Comparison of ENCODE assay signal across 9 mouse cellular contexts in the genomic region with DNA sequence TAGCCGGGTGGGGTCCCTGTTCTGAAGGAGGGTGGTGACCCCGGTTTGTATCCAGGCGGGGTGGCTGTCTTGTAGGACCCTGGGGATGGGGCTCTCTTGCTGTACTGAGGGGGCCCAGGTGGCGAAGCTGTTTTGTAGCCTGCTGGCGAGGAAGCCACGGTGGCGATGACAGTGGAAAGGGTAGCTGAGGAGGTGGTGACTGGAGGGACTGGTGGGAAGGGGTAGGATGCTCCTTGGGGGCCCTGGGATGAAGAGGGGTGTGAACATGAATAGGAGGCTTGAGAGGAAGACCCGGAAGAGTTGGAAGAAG. TPM values are rescaled to one million over a fixed set of nuclear protein-coding genes. Genes with fewer than 3 reads are reported as not detected.
A peak's percentile ranks its signal among the peaks of the same experiment; 100 is the strongest.
DNase-seq lines count a peak whose midpoint lies in the region; ATAC-seq lines count a peak whose summit lies in the region.
"Had no signal": no experiment of that assay in that cellular context is flagged by ENCODE, and none has a peak within 500 bp of the region (broad histone marks: within the 10 kb centered on the region; RNA-seq: fewer than 3 reads in every experiment).

No protein-coding gene starts in this region.

- H3K27me3 ChIP-seq in lung, embryonic 15.5 days = no peaks in the 10 kb centered on the region
- H3K27me3 ChIP-seq in forebrain, embryonic 11.5 days (ENCODE audit: control insufficient read depth, insufficient read depth, low read length) = no peaks in the 10 kb centered on the region
- H3K27me3 ChIP-seq in intestine, embryonic 16.5 days (replicated peaks; ENCODE audit: control insufficient read depth, insufficient read depth, low read length) = no peaks in the 10 kb centered on the region
- H3K27me3 ChIP-seq in neural tube, embryonic 13.5 days = no peaks in the 10 kb centered on the region

- peak overlapping the region; percentile 86 for H3K27ac ChIP-seq in lung, embryonic 15.5 days
- H3K27ac ChIP-seq in forebrain, embryonic 11.5 days (ENCODE audit: low read depth, low read length) = peak overlapping the region; percentile 72
- peak overlapping the region; percentile 90 for H3K27ac ChIP-seq in intestine, embryonic 16.5 days (ENCODE audit: low read length)
- peak overlapping the region; percentile 95 for H3K27ac ChIP-seq in neural tube, embryonic 13.5 days (replicated peaks)

- H3K4me1 ChIP-seq in lung, embryonic 15.5 days = peaks cover 24% of the 10 kb centered on the region
- peaks cover 16% of the 10 kb centered on the region for H3K4me1 ChIP-seq in forebrain, embryonic 11.5 days (replicated peaks; ENCODE audit: control insufficient read depth, insufficient read depth, low read length)
- peaks cover 24% of the 10 kb centered on the region for H3K4me1 ChIP-seq in intestine, embryonic 16.5 days (ENCODE audit: control insufficient read depth, insufficient read depth, low read length)
- H3K4me1 ChIP-seq in neural tube, embryonic 13.5 days (replicated peaks) = peaks cover 33% of the 10 kb centered on the region

- DNase-seq in lung, postnatal 4 days = no peak
- DNase-seq in forebrain, embryonic 11.5 days (ENCODE audit: low spot score) = no peak
- DNase-seq in layer of hippocampus, postnatal 14 days (ENCODE audit: low spot score in 2 of 2) = no peak
- DNase-seq in adrenal gland, adult 8-10 months = no peak
- DNase-seq in spleen, postnatal 10 days (ENCODE audit: low spot score in 2 of 2) = no peak

- no peaks in the 10 kb centered on the region for H3K9me3 ChIP-seq in lung, embryonic 15.5 days
- H3K9me3 ChIP-seq in forebrain, embryonic 11.5 days (ENCODE audit: control insufficient read depth, low read length) = no peaks in the 10 kb centered on the region
- no peaks in the 10 kb centered on the region for H3K9me3 ChIP-seq in intestine, embryonic 16.5 days (ENCODE audit: control insufficient read depth, low read length)
- no peaks in the 10 kb centered on the region for H3K9me3 ChIP-seq in neural tube, embryonic 13.5 days

- 24% methylated on average over 8 of the region's 8 CpGs for WGBS in lung, embryonic 15.5 days
- WGBS in forebrain, embryonic 11.5 days = 14% methylated on average over 8 of the region's 8 CpGs
- 21% methylated on average over 8 of the region's 8 CpGs for WGBS in intestine, embryonic 16.5 days
- 10% methylated on average over 8 of the region's 8 CpGs for WGBS in neural tube, embryonic 13.5 days

- peak overlapping the region; percentile 46 for H3K4me3 ChIP-seq in lung, embryonic 15.5 days
- H3K4me3 ChIP-seq in forebrain, embryonic 11.5 days (ENCODE audit: low read depth, low read length) = peak overlapping the region; percentile 55
- H3K4me3 ChIP-seq in intestine, embryonic 16.5 days (ENCODE audit: low read length) = peak overlapping the region; percentile 62
- H3K4me3 ChIP-seq in neural tube, embryonic 13.5 days = peak overlapping the region; percentile 51

- peak overlapping the region; percentile 76 for H3K9ac ChIP-seq in lung, embryonic 15.5 days
- peak overlapping the region; percentile 85 for H3K9ac ChIP-seq in forebrain, embryonic 11.5 days (ENCODE audit: low read length)
- peak overlapping the region; percentile 96 for H3K9ac ChIP-seq in intestine, embryonic 16.5 days (ENCODE audit: low read depth, low read length)
- H3K9ac ChIP-seq in neural tube, embryonic 13.5 days = peak overlapping the region; percentile 84

- H3K4me2 ChIP-seq in lung, embryonic 15.5 days = peak overlapping the region; percentile 93
- H3K4me2 ChIP-seq in forebrain, embryonic 11.5 days (ENCODE audit: low read depth, low read length, severe bottlenecking) = peak overlapping the region; percentile 98
- H3K4me2 ChIP-seq in intestine, embryonic 16.5 days (ENCODE audit: low read depth, low read length) = peak overlapping the region; percentile 99
- peak overlapping the region; percentile 92 for H3K4me2 ChIP-seq in neural tube, embryonic 13.5 days

- peaks cover 59% of the 10 kb centered on the region for H3K36me3 ChIP-seq in lung, embryonic 15.5 days
- H3K36me3 ChIP-seq in forebrain, embryonic 11.5 days (ENCODE audit: control insufficient read depth, insufficient read depth, low read length) = peaks cover 11% of the 10 kb centered on the region
- H3K36me3 ChIP-seq in intestine, embryonic 16.5 days (ENCODE audit: control insufficient read depth, insufficient read depth, low read length) = peaks cover 20% of the 10 kb centered on the region; the same call in 1 of the 2 replicates
- peaks cover 60% of the 10 kb centered on the region for H3K36me3 ChIP-seq in neural tube, embryonic 13.5 days

- ATAC-seq in lung, embryonic 15.5 days (ENCODE audit: borderline replicate concordance, extremely low read depth, low FRiP score, low TSS enrichment) = no peak
- ATAC-seq in forebrain, embryonic 11.5 days (replicated peaks; ENCODE audit: low FRiP score) = peak; percentile 5
- ATAC-seq in intestine, embryonic 16.5 days = no peak
- peak; percentile 19 for ATAC-seq in neural tube, embryonic 13.5 days (ENCODE audit: low read depth)

RNA-seq across cellular contexts. Expression of a gene that starts 5.1 kb away (rescaled TPM):
- 406 and 416 TPM in 2 replicates for polyA plus RNA-seq in lung, embryonic 15.5 days (2015; fragmentation: Nextera tagmentation; extraction: Ambion mirVana)
- polyA plus RNA-seq in forebrain, embryonic 11.5 days (2014; fragmentation: Nextera tagmentation; extraction: Ambion mirVana) = 509 and 514 TPM in 2 replicates
- polyA plus RNA-seq in intestine, embryonic 16.5 days (2015; fragmentation: Nextera tagmentation; extraction: Ambion mirVana) = 309 and 334 TPM in 2 replicates
- 687 and 693 TPM in 2 replicates for polyA plus RNA-seq in neural tube, embryonic 13.5 days (2015; fragmentation: Nextera tagmentation; extraction: Ambion mirVana)
- total RNA-seq in layer of hippocampus, postnatal 14 days (2021) = 100 to 1,000 TPM; 297 to 325 TPM
- total RNA-seq in adrenal gland, adult 8-10 months (2022) = 100 to 1,000 TPM; 348 to 417 (median 368) TPM

RNA-seq across cellular contexts. Expression of a gene that starts 7.7 kb away (rescaled TPM):
- polyA plus RNA-seq in lung, embryonic 15.5 days (2015; fragmentation: Nextera tagmentation; extraction: Ambion mirVana) = 17.3 and 24.3 TPM in 2 replicates
- 4.8 and 4.9 TPM in 2 replicates for polyA plus RNA-seq in forebrain, embryonic 11.5 days (2014; fragmentation: Nextera tagmentation; extraction: Ambion mirVana)
- polyA plus RNA-seq in intestine, embryonic 16.5 days (2015; fragmentation: Nextera tagmentation; extraction: Ambion mirVana) = 20.4 and 22.5 TPM in 2 replicates
- polyA plus RNA-seq in neural tube, embryonic 13.5 days (2015; fragmentation: Nextera tagmentation; extraction: Ambion mirVana) = 6.0 and 7.9 TPM in 2 replicates
- 1 to 10 TPM; 3.8 to 5.7 TPM for total RNA-seq in layer of hippocampus, postnatal 14 days (2021)
- total RNA-seq in adrenal gland, adult 8-10 months (2022) = 10 to 100 TPM; 14.1 to 21.6 (median 15.0) TPM

RNA-seq across cellular contexts. Expression of a gene that starts 9.6 kb away (rescaled TPM):
- polyA plus RNA-seq in lung, embryonic 15.5 days (2015; fragmentation: Nextera tagmentation; extraction: Ambion mirVana) = not detected in 2 replicates
- not detected in 2 replicates for polyA plus RNA-seq in forebrain, embryonic 11.5 days (2014; fragmentation: Nextera tagmentation; extraction: Ambion mirVana)
- not detected in 2 replicates for polyA plus RNA-seq in intestine, embryonic 16.5 days (2015; fragmentation: Nextera tagmentation; extraction: Ambion mirVana)
- not detected in 2 replicates for polyA plus RNA-seq in neural tube, embryonic 13.5 days (2015; fragmentation: Nextera tagmentation; extraction: Ambion mirVana)
- total RNA-seq in layer of hippocampus, postnatal 14 days (2021) = 1 to 10 TPM in 1 of 2 experiments, not detected in 1; 1.3 TPM
- not detected for total RNA-seq in adrenal gland, adult 8-10 months (2022)
- polyA plus RNA-seq: brain, embryonic 14.5 days had no signal

RNA-seq across cellular contexts. Expression of a gene that starts 10.1 kb away (rescaled TPM):
- polyA plus RNA-seq in lung, embryonic 15.5 days (2015; fragmentation: Nextera tagmentation; extraction: Ambion mirVana) = 15.6 and 16.1 TPM in 2 replicates
- 13.9 and 14.4 TPM in 2 replicates for polyA plus RNA-seq in forebrain, embryonic 11.5 days (2014; fragmentation: Nextera tagmentation; extraction: Ambion mirVana)
- 8.3 and 8.8 TPM in 2 replicates for polyA plus RNA-seq in intestine, embryonic 16.5 days (2015; fragmentation: Nextera tagmentation; extraction: Ambion mirVana)
- 21.0 and 23.1 TPM in 2 replicates for polyA plus RNA-seq in neural tube, embryonic 13.5 days (2015; fragmentation: Nextera tagmentation; extraction: Ambion mirVana)
- total RNA-seq in layer of hippocampus, postnatal 14 days (2021) = 100 to 1,000 TPM; 147 to 149 TPM
- total RNA-seq in adrenal gland, adult 8-10 months (2022) = 100 to 1,000 TPM in 2 of 4 experiments, 10 to 100 TPM in 2; 68.7 to 111 (median 97.1) TPM

RNA-seq across cellular contexts. Expression of a gene that starts 23.2 kb away (rescaled TPM):
- polyA plus RNA-seq in lung, embryonic 15.5 days (2015; fragmentation: Nextera tagmentation; extraction: Ambion mirVana) = 2.1 and 3.4 TPM in 2 replicates
- polyA plus RNA-seq in forebrain, embryonic 11.5 days (2014; fragmentation: Nextera tagmentation; extraction: Ambion mirVana) = 5.8 and 6.0 TPM in 2 replicates
- polyA plus RNA-seq in intestine, embryonic 16.5 days (2015; fragmentation: Nextera tagmentation; extraction: Ambion mirVana) = 7.1 and 7.9 TPM in 2 replicates
- 67.2 and 69.8 TPM in 2 replicates for polyA plus RNA-seq in neural tube, embryonic 13.5 days (2015; fragmentation: Nextera tagmentation; extraction: Ambion mirVana)
- total RNA-seq in layer of hippocampus, postnatal 14 days (2021) = 100 to 1,000 TPM; 667 to 671 TPM
- total RNA-seq in adrenal gland, adult 8-10 months (2022) = 10 to 100 TPM; 23.0 to 74.2 (median 42.8) TPM

Comparison
In these comparisons a context has a peak if more than half of its experiments do, and no peak if none do; other contexts are left out.
1. ATAC-seq: peak in forebrain, embryonic 11.5 days (single experiment) and neural tube, embryonic 13.5 days (single experiment); none in lung, embryonic 15.5 days (single experiment) and intestine, embryonic 16.5 days (single experiment).
2. Peak in every context shown above with its lines, with median percentiles within 50 percentile points of each other: H3K27ac ChIP-seq, H3K4me2 ChIP-seq, H3K4me3 ChIP-seq and H3K9ac ChIP-seq.